Mouse (Mus musculus) heart, adult 2 months (tissue): ENCODE measurements around the gene Ebp. TPM values are rescaled to one million over a fixed set of nuclear protein-coding genes. Genes with fewer than 3 reads are reported as not detected.

Experiments used
- DNase-seq, 2 experiments: peaks; one replicate each; pipeline ENCODE4 v3.0.0; 2021
- H3K27ac ChIP-seq: fragments of 200-600 bp; 2 replicates; pipeline ENCODE4 v1.8.1; 2022
- H3K27me3 ChIP-seq: fragments of 200-500 bp; 2 replicates; pipeline ENCODE4 v1.6.1; 2012; ENCODE audit warnings: mild to moderate bottlenecking, low read length, inconsistent platforms, mixed read lengths; ENCODE audit not compliant: control insufficient read depth, insufficient read depth
- H3K36me3 ChIP-seq: fragments of 200-500 bp; 2 replicates; pipeline ENCODE4 v1.6.1; 2012; ENCODE audit warnings: low read length, inconsistent platforms; ENCODE audit not compliant: control insufficient read depth, insufficient read depth
- H3K4me1 ChIP-seq: fragments of 200-500 bp; 2 replicates; pipeline ENCODE4 v1.6.1; 2011; ENCODE audit warnings: low read length; ENCODE audit not compliant: control insufficient read depth, insufficient read depth
- H3K4me3 ChIP-seq: fragments of 200-600 bp; 2 replicates; pipeline ENCODE4 v1.8.1; 2022
- H3K79me2 ChIP-seq: fragments of 200-500 bp; replicated peaks from 2 replicates; pipeline ENCODE4 v1.6.1; 2012; ENCODE audit warnings: mild to moderate bottlenecking, inconsistent platforms, low read length, moderate library complexity, mixed read lengths; ENCODE audit not compliant: control insufficient read depth, insufficient read depth
- H3K9ac ChIP-seq: fragments of 200-500 bp; 2 replicates; pipeline ENCODE4 v1.6.1; 2012; ENCODE audit warnings: low read depth, mild to moderate bottlenecking, control low read depth, inconsistent platforms, low read length, mixed read lengths
- CTCF ChIP-seq: fragments of 200-600 bp; IDR thresholded peaks from 2 replicates; pipeline ENCODE4 v1.8.1; 2022; ENCODE audit warnings: antibody characterized with exemption, mild to moderate bottlenecking, moderate library complexity
- EP300 ChIP-seq: fragments of 200-500 bp; IDR thresholded peaks from 2 replicates; pipeline ENCODE4 v1.6.1; 2011; ENCODE audit warnings: low read depth, low read length, control low read depth; ENCODE audit not compliant: insufficient read depth
- POLR2A ChIP-seq: fragments of 200-500 bp; IDR thresholded peaks from 2 replicates; pipeline ENCODE4 v1.6.1; 2011; ENCODE audit warnings: mild to moderate bottlenecking, low read depth, low read length, control low read depth; ENCODE audit not compliant: insufficient read depth
- WGBS: fragments of 180-500 bp; shearing (Covaris S2); methylation state at CpG from one replicate; pipeline ENCODE4 v1.1.7; 2018; 5-methylcytosine and 5-hydroxymethylcytosine counted together
- intact Hi-C: fragments of 180-260 bp; cut with DNase I; formaldehyde crosslinking; loops from one replicate; pipeline ENCODE4 v1.15.1; 2025
- polyA plus RNA-seq: library from polyadenylated mRNA; depleted of rRNA; stranded (reverse); fragments of >200 nt; gene quantifications from 2 replicates; pipeline ENCODE4 v1.2.3, GENCODE M21; 2012
- total RNA-seq, 2 experiments: library from RNA; stranded (reverse); gene quantifications; 2 replicates each; pipeline ENCODE4 v1.2.3; 2021

Ebp gene
- total and polyA plus RNA-seq, 3 experiments, result 15.2 to 40.2 (median 23.1) TPM

GRCm38 (mm10) chrX:8209720-8210119 is 16.4 kb upstream of the Ebp start:
- no peak overlapping the region for H3K27ac ChIP-seq
- no peaks in the 10 kb centered on the region for H3K4me1 ChIP-seq
- H3K27me3 ChIP-seq, result no peaks in the 10 kb centered on the region
- no peak overlapping the region for H3K4me3 ChIP-seq
- H3K9ac ChIP-seq, result no peak overlapping the region
- DNase-seq, result no peak
- TF ChIP-seq EP300 (no peak), POLR2A (no peak), CTCF (no peak)
- intact Hi-C loops, result loop anchor here (5.0 kb wide), 1 partner anchor 38 kb away; no protein-coding TSS in a partner anchor
- no peaks in the 10 kb centered on the region for H3K36me3 ChIP-seq
- no peaks in the 10 kb centered on the region for H3K79me2 ChIP-seq
- 39% methylated on average over 2 of the region's 2 CpGs for WGBS

GRCm38 (mm10) chrX:8207224-8207623 is 13.9 kb upstream of the Ebp start:
- H3K27ac ChIP-seq, result no peak overlapping the region
- DNase-seq, result no peak
- H3K36me3 ChIP-seq, result no peaks in the 10 kb centered on the region
- H3K79me2 ChIP-seq, result no peaks in the 10 kb centered on the region
- H3K4me1 ChIP-seq, result no peaks in the 10 kb centered on the region
- TF ChIP-seq POLR2A, result no peak
- no peak for TF ChIP-seq EP300
- no peak for TF ChIP-seq CTCF
- H3K9ac ChIP-seq, result no peak overlapping the region
- H3K4me3 ChIP-seq, result peak overlapping the region; percentile 58
- no peaks in the 10 kb centered on the region for H3K27me3 ChIP-seq
- intact Hi-C loops, result loop anchor here (5.0 kb wide), 1 partner anchor 40 kb away; no protein-coding TSS in a partner anchor
- WGBS, result 36% methylated on average over 4 of the region's 4 CpGs

GRCm38 (mm10) chrX:8206694-8207197 is 13.4 kb upstream of the Ebp start:
- H3K36me3 ChIP-seq, result no peaks in the 10 kb centered on the region
- no peak for TF ChIP-seq EP300
- no peak for TF ChIP-seq POLR2A
- TF ChIP-seq CTCF, result no peak
- DNase-seq, result no peak
- no peak overlapping the region; the same call in 1 of the 2 replicates for H3K9ac ChIP-seq
- H3K27ac ChIP-seq, result no peak overlapping the region; the same call in 1 of the 2 replicates
- intact Hi-C loops, result loop anchor here (5.0 kb wide), 1 partner anchor 41 kb away; no protein-coding TSS in a partner anchor
- H3K4me3 ChIP-seq, result peak overlapping the region; percentile 58
- no peaks in the 10 kb centered on the region for H3K79me2 ChIP-seq
- no peaks in the 10 kb centered on the region for H3K27me3 ChIP-seq
- H3K4me1 ChIP-seq, result no peaks in the 10 kb centered on the region
- WGBS, result 18% methylated on average over 11 of the region's 11 CpGs

- peak within 1 kb of the TSS; percentile 58 for H3K4me3 ChIP-seq
- DNase-seq, result peak; percentile 84 to 87
- H3K36me3 ChIP-seq, result no peaks in the 10 kb centered on the region
- WGBS, result 11% methylated on average over 46 of the region's 46 CpGs
- H3K27me3 ChIP-seq, result no peaks in the 10 kb centered on the region
- H3K9ac ChIP-seq, result peak within 1 kb of the TSS; percentile 88
- peak within 1 kb of the TSS; percentile 43; the same call in 1 of the 2 replicates for H3K27ac ChIP-seq
- no peaks in the 10 kb centered on the region for H3K4me1 ChIP-seq
- no peaks in the 10 kb centered on the region for H3K79me2 ChIP-seq
- intact Hi-C loops, result loop anchor here (5.0 kb wide), 1 partner anchor 41 kb away; no protein-coding TSS in a partner anchor
- TF ChIP-seq EP300 (no peak), POLR2A (peak; percentile 51; the same call in 1 of the 2 replicates)
Measured at GRCm38 (mm10) chrX:8206015-8206693, 12.8 kb upstream of the Ebp start, which contains the start of gene Porcn. Porcn (minus strand) TSS chrX:8206525.

- no peak overlapping the region for H3K9ac ChIP-seq
- intact Hi-C loops, result loop anchor here (5.0 kb wide), 1 partner anchor 42 kb away; no protein-coding TSS in a partner anchor
- no peaks in the 10 kb centered on the region for H3K4me1 ChIP-seq
- TF ChIP-seq EP300 (no peak), POLR2A (no peak), CTCF (no peak)
- no peak overlapping the region; the same call in 1 of the 2 replicates for H3K4me3 ChIP-seq
- no peaks in the 10 kb centered on the region for H3K27me3 ChIP-seq
- no peaks in the 10 kb centered on the region for H3K79me2 ChIP-seq
- H3K27ac ChIP-seq, result no peak overlapping the region
- no peak for DNase-seq
- 42% methylated on average over 7 of the region's 7 CpGs for WGBS
- no peaks in the 10 kb centered on the region for H3K36me3 ChIP-seq
Measured at GRCm38 (mm10) chrX:8205551-8205950, 12.2 kb upstream of the Ebp start.

GRCm38 (mm10) chrX:8205088-8205487 is 11.8 kb upstream of the Ebp start:
- no peaks in the 10 kb centered on the region for H3K79me2 ChIP-seq
- H3K27ac ChIP-seq, result no peak overlapping the region
- H3K36me3 ChIP-seq, result no peaks in the 10 kb centered on the region
- WGBS, result 61% methylated on average over 4 of the region's 4 CpGs
- TF ChIP-seq EP300 (no peak), POLR2A (no peak)
- no peak for DNase-seq
- no peak overlapping the region for H3K4me3 ChIP-seq
- no peaks in the 10 kb centered on the region for H3K4me1 ChIP-seq
- H3K27me3 ChIP-seq, result no peaks in the 10 kb centered on the region
- H3K9ac ChIP-seq, result no peak overlapping the region
- intact Hi-C loops, result loop anchor here (5.0 kb wide), 1 partner anchor 42 kb away; no protein-coding TSS in a partner anchor
